Mouse (Mus musculus): ENCODE measurements around the gene Gpr155. TPM values are rescaled to one million over a fixed set of nuclear protein-coding genes. Genes with fewer than 3 reads are reported as not detected.

Gpr155 gene
- total and polyA plus RNA-seq, 3 experiments, result 0.23 to 0.99 TPM; not detected in 1

DNA sequence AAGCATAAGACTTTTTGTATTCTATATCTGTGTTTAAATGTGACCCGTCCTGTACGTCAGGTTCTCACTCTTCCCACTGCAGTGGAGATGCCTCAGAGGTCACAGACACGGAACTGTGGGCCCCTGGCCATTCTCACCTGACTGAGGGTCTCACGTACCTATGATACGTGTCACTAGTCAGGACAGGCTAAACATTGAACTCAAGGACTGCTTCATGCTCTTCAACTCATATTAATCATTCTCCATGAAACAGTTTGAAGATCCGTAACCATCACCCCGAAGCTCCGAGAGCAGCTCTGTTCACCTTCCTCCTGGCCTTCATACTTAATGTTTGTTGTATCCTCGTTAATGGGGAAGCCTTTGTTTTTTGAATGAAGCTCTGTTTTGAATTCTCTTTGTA lies 68.9 kb downstream of the Gpr155 start:
- H3K79me2 ChIP-seq (ENCODE audit: control insufficient read depth, insufficient read depth, low read length, poor library complexity), result peaks cover 2% of the 10 kb centered on the region; the same call in 1 of the 2 replicates
- no peaks in the 10 kb centered on the region for H3K27me3 ChIP-seq (ENCODE audit: control insufficient read depth in 1 of 2, insufficient read depth in 2 of 2, low read length in 2 of 2)
- TF ChIP-seq E2F4 (IDR thresholded peaks at IDR 0.05; ENCODE audit: borderline replicate concordance, low read depth, low read length), result no peak
- no peak for TF ChIP-seq KAT2A (conservative IDR thresholded peaks at IDR 0.05; ENCODE audit: low read depth, low read length)
- TF ChIP-seq ZKSCAN1 (IDR thresholded peaks at IDR 0.05; ENCODE audit: low read depth, low read length), result no peak
- no peak for TF ChIP-seq SMC3 (IDR thresholded peaks at IDR 0.05; ENCODE audit: low read depth, low read length)
- no peak for TF ChIP-seq BHLHE40 (IDR thresholded peaks at IDR 0.05; ENCODE audit: borderline replicate concordance, low read depth, low read length)
- no peak for TF ChIP-seq NELFE (IDR thresholded peaks at IDR 0.05; ENCODE audit: low read depth, low read length)
- no peak for TF ChIP-seq POLR2AphosphoS2 (IDR thresholded peaks at IDR 0.05; ENCODE audit: low read length)
- no peak for TF ChIP-seq GATA1 (IDR thresholded peaks at IDR 0.05; ENCODE audit: low read depth, low read length)
- TF ChIP-seq MYC (IDR thresholded peaks at IDR 0.05; ENCODE audit: low read depth, low read length), result no peak
- no peak for TF ChIP-seq RCOR1 (IDR thresholded peaks at IDR 0.05; ENCODE audit: low read depth, low read length)
- no peak for TF ChIP-seq GABPA (IDR thresholded peaks at IDR 0.05; ENCODE audit: low read depth, low read length)
- no peak for TF ChIP-seq CHD1 (IDR thresholded peaks at IDR 0.05; ENCODE audit: low read depth, low read length)
- TF ChIP-seq UBTF (IDR thresholded peaks at IDR 0.05; ENCODE audit: borderline replicate concordance, insufficient read depth, low read depth, low read length), result no peak
- no peak for TF ChIP-seq SIN3A (IDR thresholded peaks at IDR 0.05; ENCODE audit: low read length)
- no peak for TF ChIP-seq EP300 (IDR thresholded peaks at IDR 0.05; ENCODE audit: low read depth in 1 of 2, low read length in 2 of 2)
- TF ChIP-seq NRF1 (IDR thresholded peaks at IDR 0.05; ENCODE audit: insufficient read depth, low read depth, low read length, poor library complexity, severe bottlenecking), result no peak
- H3K4me1 ChIP-seq (ENCODE audit: control insufficient read depth in 1 of 2, insufficient read depth in 2 of 2, low read length in 2 of 2), result peaks cover 0 to 4% of the 10 kb centered on the region in 2 experiments; a peak in 2 of 4 replicates
- no peak overlapping the region for H3K4me3 ChIP-seq (ENCODE audit: control insufficient read depth in 1 of 2, insufficient read depth in 1 of 2, low read depth in 2 of 2, low read length in 2 of 2)
- no peaks in the 10 kb centered on the region for H3K9me3 ChIP-seq (replicated peaks; ENCODE audit: insufficient read depth, low read length)
- no peak overlapping the region for H3K27ac ChIP-seq (ENCODE audit: control insufficient read depth, low read depth, low read length)
- H3K9ac ChIP-seq (ENCODE audit: control insufficient read depth, low read depth, low read length, poor library complexity, severe bottlenecking), result no peak overlapping the region
- DNase-seq (ENCODE audit: low read depth, low spot score), result no peak
- H3K36me3 ChIP-seq (ENCODE audit: control insufficient read depth in 1 of 2, insufficient read depth in 2 of 2, low read length in 2 of 2), result peaks cover 0 to 10% of the 10 kb centered on the region in 2 experiments; a peak in 2 of 4 replicates

DNA sequence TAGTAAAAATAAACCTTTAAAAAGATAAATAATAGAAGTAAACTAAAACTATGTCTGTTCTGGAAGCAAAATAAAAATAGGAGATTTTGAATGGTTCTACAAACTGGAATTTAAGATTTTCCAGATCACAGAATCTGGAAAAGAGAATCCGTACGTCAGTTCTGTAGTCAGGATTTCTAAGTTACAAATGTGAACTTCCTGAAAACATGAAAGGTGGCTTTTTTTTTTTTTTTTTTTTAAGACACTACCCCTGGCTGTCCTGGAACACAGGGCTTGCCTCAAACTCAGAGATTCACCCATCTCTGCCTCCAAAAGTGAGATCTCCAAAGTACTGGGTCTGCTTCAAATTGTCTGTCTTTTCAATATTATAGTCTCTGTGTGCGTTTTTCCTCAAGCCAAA lies 72.1 kb downstream of the Gpr155 start:
- peaks cover 3% of the 10 kb centered on the region for H3K79me2 ChIP-seq (ENCODE audit: control insufficient read depth, insufficient read depth, low read length, poor library complexity)
- H3K36me3 ChIP-seq (ENCODE audit: control insufficient read depth in 1 of 2, insufficient read depth in 2 of 2, low read length in 2 of 2), result peaks cover 0 to 12% of the 10 kb centered on the region in 2 experiments; a peak in 2 of 4 replicates
- H3K4me3 ChIP-seq (ENCODE audit: control insufficient read depth in 1 of 2, insufficient read depth in 1 of 2, low read depth in 2 of 2, low read length in 2 of 2), result no peak overlapping the region
- TF ChIP-seq MYB (IDR thresholded peaks at IDR 0.05; ENCODE audit: low read depth, low read length) (no peak), ZNF384 (IDR thresholded peaks at IDR 0.05; ENCODE audit: low read depth, low read length) (peak; percentile 72)
- H3K27ac ChIP-seq (ENCODE audit: control insufficient read depth, low read depth, low read length), result no peak overlapping the region
- H3K27me3 ChIP-seq (ENCODE audit: control insufficient read depth in 1 of 2, insufficient read depth in 2 of 2, low read length in 2 of 2), result no peaks in the 10 kb centered on the region
- H3K9me3 ChIP-seq (replicated peaks; ENCODE audit: insufficient read depth, low read length), result no peaks in the 10 kb centered on the region
- no peak for DNase-seq (ENCODE audit: low read depth, low spot score)
- no peak overlapping the region for H3K9ac ChIP-seq (ENCODE audit: control insufficient read depth, low read depth, low read length, poor library complexity, severe bottlenecking)
- H3K4me1 ChIP-seq (ENCODE audit: control insufficient read depth in 1 of 2, insufficient read depth in 2 of 2, low read length in 2 of 2), result peaks cover 0 to 4% of the 10 kb centered on the region in 2 experiments; a peak in 2 of 4 replicates

All from MEL (cell line).